Mouse (Mus musculus): ENCODE results near the gene Sap30. TPM values are rescaled to one million over a fixed set of nuclear protein-coding genes. Genes with fewer than 3 reads are reported as not detected.
A peak's percentile ranks its signal among the peaks of the same experiment; 100 is the strongest.
"Not testable (repeated sequence)": the region's sequence is repeated elsewhere in the genome, so short reads cannot be mapped to it uniquely, and the experiment has no call there.

Gene Sap30
- polyA plus RNA-seq, 1 experiment from 2014 or later: 20.7 TPM

- Histone ChIP-seq H3K27me3 (replicated peaks; ENCODE audit: control insufficient read depth, insufficient read depth, low read length) (no peaks in the 10 kb centered on the region), H3K36me3 (ENCODE audit: control insufficient read depth, insufficient read depth, low read length) (no peaks in the 10 kb centered on the region), H3K9ac (ENCODE audit: low read depth, low read length) (no peak overlapping the region), H3K27ac (ENCODE audit: low read depth, low read length) (no peak overlapping the region), H3K4me2 (ENCODE audit: low read length) (no peak overlapping the region), H3K9me3 (ENCODE audit: control insufficient read depth, low read length) (no peaks in the 10 kb centered on the region), H3K4me1 (ENCODE audit: control insufficient read depth, insufficient read depth, low read depth, low read length) (peaks cover 2% of the 10 kb centered on the region; the same call in 1 of the 2 replicates), H3K4me3 (ENCODE audit: low read length) (no peak overlapping the region)
- 92% methylated on average over 3 of the region's 3 CpGs for WGBS
- ATAC-seq: no peak
Observed at GRCm38 (mm10) chr8:57517723-57518122, 30.1 kb upstream of the Sap30 start.

- not testable (repeated sequence) for H3K4me1 ChIP-seq (ENCODE audit: control insufficient read depth, insufficient read depth, low read depth, low read length); ATAC-seq; H3K4me2 ChIP-seq (ENCODE audit: low read length); H3K36me3 ChIP-seq (ENCODE audit: control insufficient read depth, insufficient read depth, low read length); H3K27ac ChIP-seq (ENCODE audit: low read depth, low read length); H3K4me3 ChIP-seq (ENCODE audit: low read length); H3K9ac ChIP-seq (ENCODE audit: low read depth, low read length); H3K9me3 ChIP-seq (ENCODE audit: control insufficient read depth, low read length); H3K27me3 ChIP-seq (replicated peaks; ENCODE audit: control insufficient read depth, insufficient read depth, low read length)
- WGBS: 96% methylated on average over 4 of the region's 5 CpGs
Observed at GRCm38 (mm10) chr8:57516685-57517084, 29.0 kb upstream of the Sap30 start.

DNA sequence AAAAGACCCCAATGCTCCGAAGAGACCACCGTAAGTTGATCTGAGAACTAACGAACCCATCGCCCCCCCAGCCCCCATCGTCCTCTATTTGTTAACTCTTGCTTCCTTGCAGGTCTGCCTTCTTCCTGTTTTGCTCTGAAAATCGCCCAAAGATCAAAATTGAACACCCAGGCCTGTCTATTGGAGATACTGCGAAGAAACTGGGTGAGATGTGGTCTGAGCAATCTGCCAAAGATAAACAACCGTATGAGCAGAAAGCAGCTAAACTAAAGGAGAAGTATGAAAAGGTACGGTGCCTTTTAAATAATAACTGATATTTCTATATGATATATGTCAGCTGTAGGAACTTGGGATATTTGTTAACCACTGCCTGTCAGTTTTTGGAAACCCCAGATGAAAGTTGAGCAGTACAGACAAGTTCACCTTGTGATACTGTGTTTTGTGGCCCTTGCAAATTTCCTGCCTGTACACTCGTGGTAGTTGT, 25.6 kb upstream of the Sap30 start:
- Histone ChIP-seq H3K4me2 (ENCODE audit: low read length) (peak overlapping the region; percentile 81), H3K4me3 (ENCODE audit: low read length) (peak overlapping the region; percentile 82)
- H3K27me3 ChIP-seq (replicated peaks; ENCODE audit: control insufficient read depth, insufficient read depth, low read length); ATAC-seq; H3K4me1 ChIP-seq (ENCODE audit: control insufficient read depth, insufficient read depth, low read depth, low read length); H3K9me3 ChIP-seq (ENCODE audit: control insufficient read depth, low read length); H3K27ac ChIP-seq (ENCODE audit: low read depth, low read length); H3K36me3 ChIP-seq (ENCODE audit: control insufficient read depth, insufficient read depth, low read length); H3K9ac ChIP-seq (ENCODE audit: low read depth, low read length): not testable (repeated sequence)
- 30% methylated on average over 10 of the region's 10 CpGs for WGBS

- ATAC-seq: peak; percentile 34
- peak overlapping the region; percentile 78 for H3K9ac ChIP-seq (ENCODE audit: low read depth, low read length)
- no peaks in the 10 kb centered on the region for H3K27me3 ChIP-seq (replicated peaks; ENCODE audit: control insufficient read depth, insufficient read depth, low read length)
- H3K4me3 ChIP-seq (ENCODE audit: low read length): peak overlapping the region; percentile 82
- peak overlapping the region; percentile 81 for H3K4me2 ChIP-seq (ENCODE audit: low read length)
- peak overlapping the region; percentile 98 for H3K27ac ChIP-seq (ENCODE audit: low read depth, low read length)
- no peaks in the 10 kb centered on the region for H3K9me3 ChIP-seq (ENCODE audit: control insufficient read depth, low read length)
- under 1% methylated on average over 57 of the region's 96 CpGs for WGBS
- peaks cover 2% of the 10 kb centered on the region; the same call in 1 of the 2 replicates for H3K4me1 ChIP-seq (ENCODE audit: control insufficient read depth, insufficient read depth, low read depth, low read length)
- no peaks in the 10 kb centered on the region for H3K36me3 ChIP-seq (ENCODE audit: control insufficient read depth, insufficient read depth, low read length)
Observed at GRCm38 (mm10) chr8:57512141-57513056, 24.7 kb upstream of the Sap30 start.

DNA sequence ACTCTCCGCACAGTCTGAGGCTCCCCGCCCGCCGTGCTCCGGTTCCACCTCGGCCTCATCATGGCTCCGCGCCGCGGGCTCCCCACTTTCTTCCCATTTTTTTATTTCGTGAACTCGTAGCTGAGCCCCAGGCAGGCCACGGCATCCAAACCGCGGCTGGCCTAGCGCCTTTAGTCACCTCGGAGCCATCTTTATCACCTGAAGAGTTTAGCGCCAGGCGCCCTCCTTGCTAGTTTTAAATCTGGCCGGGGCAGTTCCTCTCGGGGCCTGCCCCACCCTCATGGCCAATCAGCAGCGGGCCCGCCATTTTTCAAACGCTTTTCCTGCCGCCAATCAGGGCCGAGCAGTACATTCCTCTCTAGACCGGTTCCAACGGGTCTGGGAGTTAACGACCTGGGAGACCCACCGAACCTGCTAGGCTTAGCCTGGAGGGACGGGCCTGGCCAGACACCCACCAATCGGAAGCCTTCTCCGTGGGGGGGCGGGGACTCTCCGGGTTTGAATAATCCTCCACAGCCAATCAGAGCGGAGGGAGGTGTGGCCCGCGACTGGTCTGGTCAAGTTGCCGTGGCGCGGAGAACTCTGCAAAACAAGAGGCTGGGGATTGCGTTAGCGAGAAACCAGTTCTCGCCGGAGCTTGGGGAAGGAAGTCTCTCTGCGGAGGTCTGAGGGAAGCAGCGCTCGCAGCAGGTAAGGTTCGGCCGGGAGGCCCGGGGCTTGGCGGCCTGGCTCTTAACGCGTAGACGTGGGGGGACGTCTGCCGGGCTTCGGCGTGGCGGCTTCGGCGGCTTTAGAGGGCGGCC, 23.9 kb upstream of the Sap30 start, which contains the start of gene Hmgb2:
Gene Hmgb2 (plus strand): TSS at position 592 of the 803 bp plus-strand sequence.
- peak within 1 kb of the TSS; percentile 78 for H3K9ac ChIP-seq (ENCODE audit: low read depth, low read length)
- under 1% methylated on average over 63 of the region's 63 CpGs for WGBS
- H3K4me2 ChIP-seq (ENCODE audit: low read length): peak within 1 kb of the TSS; percentile 99
- peaks cover 2% of the 10 kb centered on the region; the same call in 1 of the 2 replicates for H3K4me1 ChIP-seq (ENCODE audit: control insufficient read depth, insufficient read depth, low read depth, low read length)
- peak within 1 kb of the TSS; percentile 82 for H3K4me3 ChIP-seq (ENCODE audit: low read length)
- no peaks in the 10 kb centered on the region for H3K27me3 ChIP-seq (replicated peaks; ENCODE audit: control insufficient read depth, insufficient read depth, low read length)
- H3K36me3 ChIP-seq (ENCODE audit: control insufficient read depth, insufficient read depth, low read length): no peaks in the 10 kb centered on the region
- peak; percentile 100 for ATAC-seq
- no peaks in the 10 kb centered on the region for H3K9me3 ChIP-seq (ENCODE audit: control insufficient read depth, low read length)
- H3K27ac ChIP-seq (ENCODE audit: low read depth, low read length): peak within 1 kb of the TSS; percentile 98

DNA sequence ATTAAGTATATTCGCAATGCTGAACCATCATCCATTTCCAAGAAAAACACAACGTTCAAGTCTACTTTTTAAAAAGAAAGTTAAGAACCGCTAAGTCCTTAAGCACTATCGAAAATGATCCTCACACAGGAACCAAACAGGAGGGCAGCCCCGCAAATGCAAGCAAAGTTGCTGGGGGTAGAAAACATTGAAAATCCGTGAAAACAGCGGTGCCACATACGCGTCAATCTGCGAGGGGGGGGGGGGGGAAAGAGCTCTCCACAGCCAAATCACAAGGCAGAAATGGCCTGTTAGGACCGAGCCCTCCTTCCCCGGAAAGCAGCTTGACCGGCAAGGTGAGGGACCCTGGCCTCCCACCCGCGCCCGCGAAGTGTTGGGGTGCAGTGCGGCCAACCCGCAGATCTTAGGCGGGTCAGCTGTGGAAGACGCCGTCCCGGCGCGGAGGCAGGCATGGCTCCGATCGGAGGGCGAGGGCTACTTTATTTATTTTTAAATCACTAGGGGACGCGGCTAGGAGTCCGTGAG, 23.2 kb upstream of the Sap30 start:
- H3K9ac ChIP-seq (ENCODE audit: low read depth, low read length): peak overlapping the region; percentile 69
- under 1% methylated on average over 31 of the region's 31 CpGs for WGBS
- no peak for ATAC-seq

GRCm38 (mm10) chr8:57508657-57509056, 21.0 kb upstream of the Sap30 start:
- no peaks in the 10 kb centered on the region for H3K36me3 ChIP-seq (ENCODE audit: control insufficient read depth, insufficient read depth, low read length)
- H3K4me1 ChIP-seq (ENCODE audit: control insufficient read depth, insufficient read depth, low read depth, low read length): peaks cover 2% of the 10 kb centered on the region; the same call in 1 of the 2 replicates
- 92% methylated on average over 4 of the region's 4 CpGs for WGBS
- H3K9me3 ChIP-seq (ENCODE audit: control insufficient read depth, low read length): no peaks in the 10 kb centered on the region
- H3K4me2 ChIP-seq (ENCODE audit: low read length): no peak overlapping the region
- H3K4me3 ChIP-seq (ENCODE audit: low read length): no peak overlapping the region
- H3K27me3 ChIP-seq (replicated peaks; ENCODE audit: control insufficient read depth, insufficient read depth, low read length): no peaks in the 10 kb centered on the region
- ATAC-seq: no peak
- H3K27ac ChIP-seq (ENCODE audit: low read depth, low read length): no peak overlapping the region
- H3K9ac ChIP-seq (ENCODE audit: low read depth, low read length): no peak overlapping the region

More for the DNA sequence above, 23.2 kb upstream of the Sap30 start:
- Histone ChIP-seq H3K4me1 (ENCODE audit: control insufficient read depth, insufficient read depth, low read depth, low read length) (peaks cover 2% of the 10 kb centered on the region; the same call in 1 of the 2 replicates), H3K27me3 (replicated peaks; ENCODE audit: control insufficient read depth, insufficient read depth, low read length) (no peaks in the 10 kb centered on the region), H3K9me3 (ENCODE audit: control insufficient read depth, low read length) (no peaks in the 10 kb centered on the region), H3K4me2 (ENCODE audit: low read length) (peak overlapping the region; percentile 99), H3K4me3 (ENCODE audit: low read length) (peak overlapping the region; percentile 82), H3K36me3 (ENCODE audit: control insufficient read depth, insufficient read depth, low read length) (no peaks in the 10 kb centered on the region), H3K27ac (ENCODE audit: low read depth, low read length) (0 out of 2 replicates have a peak overlapping the region, but pooled peaks have one; percentile 48)

- Histone ChIP-seq H3K27me3 (replicated peaks; ENCODE audit: control insufficient read depth, insufficient read depth, low read length) (no peaks in the 10 kb centered on the region), H3K9ac (ENCODE audit: low read depth, low read length) (no peak overlapping the region), H3K4me1 (ENCODE audit: control insufficient read depth, insufficient read depth, low read depth, low read length) (no peaks in the 10 kb centered on the region), H3K4me2 (ENCODE audit: low read length) (no peak overlapping the region), H3K9me3 (ENCODE audit: control insufficient read depth, low read length) (no peaks in the 10 kb centered on the region), H3K27ac (ENCODE audit: low read depth, low read length) (no peak overlapping the region), H3K4me3 (ENCODE audit: low read length) (no peak overlapping the region), H3K36me3 (ENCODE audit: control insufficient read depth, insufficient read depth, low read length) (no peaks in the 10 kb centered on the region)
- ATAC-seq: no peak
- WGBS: 87% methylated on average over 4 of the region's 4 CpGs
Observed at GRCm38 (mm10) chr8:57507556-57508063, 19.9 kb upstream of the Sap30 start.
